Mouse (Mus musculus): ENCODE measurements at regions not wholly inside any gene's neighbourhood (a gene's known extent, or its start where the extent isn't known, plus 50 kb on each side); places are given as distances from the start of the nearest gene placed in this dataset.
A peak's percentile ranks its signal among the peaks of the same experiment; 100 is the strongest.
"Not testable (repeated sequence)": the region's sequence is repeated elsewhere in the genome, so short reads cannot be mapped to it uniquely, and the experiment has no call there.

GRCm38 (mm10) chr17:17197229-17197628, 76.0 kb downstream of the Zfp97 start:
- not testable (repeated sequence) for DNase-seq (ENCODE audit: low spot score in 2 of 2)

GRCm38 (mm10) chr17:17229069-17229468, 107.9 kb downstream of the Zfp97 start:
- DNase-seq (ENCODE audit: low spot score in 2 of 2), result no peak

GRCm38 (mm10) chr17:17234329-17235185, 113.3 kb downstream of the Zfp97 start:
- DNase-seq (ENCODE audit: low spot score in 2 of 2), result peak; percentile 87 to 96

- DNase-seq (ENCODE audit: low spot score in 2 of 2), result not testable (repeated sequence)
Observed at GRCm38 (mm10) chr17:17235186-17235482, 113.9 kb downstream of the Zfp97 start.

Data from layer of hippocampus, postnatal 14 days (tissue).